Mouse (Mus musculus): ENCODE data around the gene Rftn2.

GRCm38 (mm10) chr1:55201850-55202752, 24.5 kb downstream of the Rftn2 start:
- TF ChIP-seq CTCF (IDR thresholded peaks at IDR 0.05; ENCODE audit: control insufficient read depth, insufficient read depth, low read length) = no peak
- no peak for TF ChIP-seq POLR2A (IDR thresholded peaks at IDR 0.05; ENCODE audit: borderline replicate concordance, control insufficient read depth, low read depth, low read length)

Measured in bone marrow, adult 2 months (tissue).